Mouse (Mus musculus) large intestine, adult 2 months (tissue): ENCODE results near the gene Zfp865. TPM values are rescaled to one million over a fixed set of nuclear protein-coding genes. Genes with fewer than 3 reads are reported as not detected.
"Not testable (repeated sequence)": the region's sequence is repeated elsewhere in the genome, so short reads cannot be mapped to it uniquely, and the experiment has no call there.

Experiments used
- DNase-seq: peaks from one replicate; pipeline ENCODE4 v3.0.0-alpha.2; 2012; ENCODE audit warnings: low read depth, low spot score
- WGBS: fragments of 180-500 bp; shearing (Covaris S2); methylation state at CpG from one replicate; pipeline ENCODE4 v1.1.7; 2018; 5-methylcytosine and 5-hydroxymethylcytosine counted together
- polyA plus RNA-seq: library from polyadenylated mRNA; depleted of rRNA; stranded (reverse); fragments of >200 nt; gene quantifications from 2 replicates; pipeline ENCODE4 v1.2.3, GENCODE M21; 2012; rRNA removed

The Zfp865 gene
- 14.2 and 20.5 TPM in 2 replicates for polyA plus RNA-seq

- under 1% methylated on average over 48 of the region's 49 CpGs for WGBS
- DNase-seq = peak; percentile 94
Observed at GRCm38 (mm10) chr7:5020000-5020681, at the start of gene Zfp865, which contains the start of gene Ccdc106. Gene Zfp865 (plus strand): TSS chr7:5020376. Gene Ccdc106 (plus strand): TSS chr7:5020553.

- WGBS = 43% methylated on average over 6 of the region's 6 CpGs
Observed at GRCm38 (mm10) chr7:4971068-4971467, 49.1 kb upstream of the Zfp865 start, which contains the start of gene Sbk3. Gene Sbk3 (minus strand): TSS chr7:4971168.

GRCm38 (mm10) chr7:4971710-4972109, 48.5 kb upstream of the Zfp865 start:
- no peak for DNase-seq
- WGBS = 30% methylated on average over 7 of the region's 7 CpGs

More at GRCm38 (mm10) chr7:4971068-4971467, 49.1 kb upstream of the Zfp865 start, which contains the start of gene Sbk3:
- no peak for DNase-seq

- no peak for DNase-seq
- WGBS = 61% methylated on average over 18 of the region's 18 CpGs
Observed at GRCm38 (mm10) chr7:4972321-4973047, 47.7 kb upstream of the Zfp865 start.

GRCm38 (mm10) chr7:4975455-4975854, 44.7 kb upstream of the Zfp865 start:
- DNase-seq = no peak
- WGBS = 23% methylated on average over 4 of the region's 4 CpGs

GRCm38 (mm10) chr7:4976832-4977231, 43.3 kb upstream of the Zfp865 start:
- DNase-seq = no peak
- 92% methylated on average over 7 of the region's 7 CpGs for WGBS

GRCm38 (mm10) chr7:4988250-4988649, 31.9 kb upstream of the Zfp865 start:
- 14% methylated on average over 2 of the region's 2 CpGs for WGBS
- no peak for DNase-seq

- WGBS = 80% methylated on average over 51 of the region's 55 CpGs
- no peak for DNase-seq
Observed at GRCm38 (mm10) chr7:4993347-4993998, 26.7 kb upstream of the Zfp865 start.

- 82% methylated on average over 59 of the region's 59 CpGs for WGBS
- no peak for DNase-seq
Observed at GRCm38 (mm10) chr7:4993999-4994788, 26.0 kb upstream of the Zfp865 start.

- no peak for DNase-seq
- 6% methylated on average over 19 of the region's 19 CpGs for WGBS
Observed at GRCm38 (mm10) chr7:4995268-4996002, 24.7 kb upstream of the Zfp865 start.

GRCm38 (mm10) chr7:4996003-4996895, 23.9 kb upstream of the Zfp865 start, which contains the start of gene Zfp579:
Gene Zfp579 (minus strand): TSS chr7:4996158.
- WGBS = 5% methylated on average over 23 of the region's 26 CpGs
- DNase-seq = peak; percentile 59

GRCm38 (mm10) chr7:4996934-4997333, 23.2 kb upstream of the Zfp865 start:
- DNase-seq = no peak
- WGBS = 62% methylated on average over 8 of the region's 8 CpGs

- WGBS = 45% methylated on average over 2 of the region's 2 CpGs
- DNase-seq = no peak
Observed at GRCm38 (mm10) chr7:4999876-5000275, 20.3 kb upstream of the Zfp865 start.

- not testable (repeated sequence) for DNase-seq
- 70% methylated on average over 8 of the region's 8 CpGs for WGBS
Observed at GRCm38 (mm10) chr7:5002876-5003275, 17.3 kb upstream of the Zfp865 start.

GRCm38 (mm10) chr7:5008229-5008628, 11.9 kb upstream of the Zfp865 start:
- no peak for DNase-seq

GRCm38 (mm10) chr7:5012681-5013513, 7.3 kb upstream of the Zfp865 start:
- DNase-seq = no peak
- 90% methylated on average over 27 of the region's 27 CpGs for WGBS

More at GRCm38 (mm10) chr7:5008229-5008628, 11.9 kb upstream of the Zfp865 start:
- 97% methylated on average over 26 of the region's 26 CpGs for WGBS
